Mouse (Mus musculus) limb, embryonic 11.5 days (tissue): ENCODE data around the gene Dad1. TPM values are rescaled to one million over a fixed set of nuclear protein-coding genes. Genes with fewer than 3 reads are reported as not detected.

Experiments used
- ATAC-seq: fragments of 200-750 bp; cut with Nextera tagmentation; 2 replicates; pipeline ENCODE4 v1.8.0; 2017; ENCODE audit warnings: low read depth; ENCODE audit not compliant: insufficient number of reproducible peaks, low FRiP score, low TSS enrichment
- DNase-seq: peaks from one replicate; pipeline ENCODE4 v3.0.0-alpha.2; 2015; ENCODE audit warnings: low spot score
- H3K27ac ChIP-seq: fragments of 300-500 bp; sonication (generic); replicated peaks from 2 replicates; pipeline ENCODE4 v1.5.1; 2014; ENCODE audit warnings: low read depth, mild to moderate bottlenecking, low read length
- H3K27me3 ChIP-seq: fragments of 300-500 bp; sonication (generic); 2 replicates; pipeline ENCODE4 v1.6.1; 2014; ENCODE audit warnings: mild to moderate bottlenecking, low read length, mixed read lengths; ENCODE audit not compliant: control insufficient read depth, insufficient read depth
- H3K36me3 ChIP-seq: fragments of 300-500 bp; sonication (generic); 2 replicates; pipeline ENCODE4 v1.6.1; 2014; ENCODE audit warnings: mild to moderate bottlenecking, low read length, moderate library complexity, mixed read lengths; ENCODE audit not compliant: control insufficient read depth, insufficient read depth
- H3K4me1 ChIP-seq: fragments of 300-500 bp; sonication (generic); 2 replicates; pipeline ENCODE4 v1.6.1; 2014; ENCODE audit warnings: low read length, mixed read lengths; ENCODE audit not compliant: control insufficient read depth, insufficient read depth
- H3K4me2 ChIP-seq: fragments of 300-500 bp; sonication (generic); 2 replicates; pipeline ENCODE4 v1.6.1; 2014; ENCODE audit warnings: low read depth, mild to moderate bottlenecking, moderate library complexity; ENCODE audit not compliant: severe bottlenecking
- H3K4me3 ChIP-seq: fragments of 300-500 bp; sonication (generic); 2 replicates; pipeline ENCODE4 v1.5.1; 2014; ENCODE audit warnings: low read depth, low read length
- H3K9ac ChIP-seq: fragments of 300-500 bp; sonication (generic); 2 replicates; pipeline ENCODE4 v1.6.1; 2014; ENCODE audit warnings: mild to moderate bottlenecking, low read length
- H3K9me3 ChIP-seq: fragments of 300-500 bp; sonication (generic); 2 replicates; pipeline ENCODE4 v1.6.1; 2016; ENCODE audit warnings: low read length; ENCODE audit not compliant: control insufficient read depth
- WGBS: fragments of 180-500 bp; shearing (Covaris S2); extraction: QIAGEN DNeasy Blood & Tissue Kit; methylation state at CpG from one replicate; pipeline ENCODE4 v1.1.7; 2014; 5-methylcytosine and 5-hydroxymethylcytosine counted together
- polyA plus RNA-seq: library from polyadenylated mRNA; unstranded; fragments of >200 nt; fragmentation: Nextera tagmentation; extraction: Ambion mirVana; gene quantifications from 2 replicates; pipeline ENCODE4 v1.2.1, GENCODE M21; 2014

Dad1 gene
- polyA plus RNA-seq, 1 experiment from 2014 or later, result 250 TPM

- H3K36me3 ChIP-seq, result no peaks in the 10 kb centered on the region
- H3K9ac ChIP-seq, result no peak overlapping the region
- H3K9me3 ChIP-seq, result no peaks in the 10 kb centered on the region
- no peaks in the 10 kb centered on the region for H3K27me3 ChIP-seq
- DNase-seq (no peak), ATAC-seq (no peak)
- H3K4me1 ChIP-seq, result no peaks in the 10 kb centered on the region
- H3K4me3 ChIP-seq, result no peak overlapping the region
- WGBS, result 66% methylated on average over 3 of the region's 3 CpGs
- H3K27ac ChIP-seq, result no peak overlapping the region
- no peak overlapping the region for H3K4me2 ChIP-seq
Observed at GRCm38 (mm10) chr14:54192462-54192847, 61.4 kb downstream of the Dad1 start.

- no peaks in the 10 kb centered on the region for H3K27me3 ChIP-seq
- H3K4me1 ChIP-seq, result no peaks in the 10 kb centered on the region
- no peak overlapping the region for H3K4me2 ChIP-seq
- no peaks in the 10 kb centered on the region for H3K36me3 ChIP-seq
- H3K4me3 ChIP-seq, result no peak overlapping the region
- H3K27ac ChIP-seq, result no peak overlapping the region
- WGBS, result 72% methylated on average over 18 of the region's 18 CpGs
- no peak overlapping the region for H3K9ac ChIP-seq
- H3K9me3 ChIP-seq, result no peaks in the 10 kb centered on the region
- no peak for ATAC-seq
- no peak for DNase-seq
Observed at GRCm38 (mm10) chr14:54191594-54192461, 62.1 kb downstream of the Dad1 start.

- whole genome bisulfite sequencing, result 59% methylated on average over 4 of the region's 4 CpGs
- no peak overlapping the region for H3K9ac ChIP-seq
- no peak for DNase-seq
- no peaks in the 10 kb centered on the region for H3K4me1 ChIP-seq
- H3K9me3 ChIP-seq, result no peaks in the 10 kb centered on the region
- H3K27ac ChIP-seq, result no peak overlapping the region
- no peak for ATAC-seq
- no peaks in the 10 kb centered on the region for H3K27me3 ChIP-seq
- no peaks in the 10 kb centered on the region for H3K36me3 ChIP-seq
- no peak overlapping the region for H3K4me3 ChIP-seq
- H3K4me2 ChIP-seq, result no peak overlapping the region
Observed at GRCm38 (mm10) chr14:54191026-54191390, 62.9 kb downstream of the Dad1 start.

- H3K27me3 ChIP-seq, result no peaks in the 10 kb centered on the region
- no peaks in the 10 kb centered on the region for H3K4me1 ChIP-seq
- no peak overlapping the region for H3K27ac ChIP-seq
- H3K9me3 ChIP-seq, result no peaks in the 10 kb centered on the region
- H3K4me2 ChIP-seq, result no peak overlapping the region
- DNase-seq (no peak), ATAC-seq (no peak)
- no peak overlapping the region for H3K9ac ChIP-seq
- no peak overlapping the region for H3K4me3 ChIP-seq
- WGBS, result 63% methylated on average over 7 of the region's 7 CpGs
- no peaks in the 10 kb centered on the region for H3K36me3 ChIP-seq
Observed at GRCm38 (mm10) chr14:54190305-54191025, 63.4 kb downstream of the Dad1 start.

GRCm38 (mm10) chr14:54189255-54189654 lies 64.6 kb downstream of the Dad1 start:
- WGBS, result 75% methylated on average over 3 of the region's 3 CpGs
- H3K9ac ChIP-seq, result no peak overlapping the region
- H3K36me3 ChIP-seq, result no peaks in the 10 kb centered on the region
- H3K4me1 ChIP-seq, result no peaks in the 10 kb centered on the region
- no peak overlapping the region for H3K27ac ChIP-seq
- no peaks in the 10 kb centered on the region for H3K9me3 ChIP-seq
- H3K27me3 ChIP-seq, result no peaks in the 10 kb centered on the region
- ATAC-seq (no peak), DNase-seq (no peak)
- H3K4me3 ChIP-seq, result no peak overlapping the region
- no peak overlapping the region for H3K4me2 ChIP-seq

- H3K27ac ChIP-seq, result no peak overlapping the region
- no peaks in the 10 kb centered on the region for H3K36me3 ChIP-seq
- 75% methylated on average over 6 of the region's 6 CpGs for WGBS
- H3K27me3 ChIP-seq, result no peaks in the 10 kb centered on the region
- H3K4me2 ChIP-seq, result no peak overlapping the region
- no peak overlapping the region for H3K9ac ChIP-seq
- H3K4me1 ChIP-seq, result no peaks in the 10 kb centered on the region
- H3K9me3 ChIP-seq, result no peaks in the 10 kb centered on the region
- ATAC-seq (no peak), DNase-seq (no peak)
- H3K4me3 ChIP-seq, result no peak overlapping the region
Observed at GRCm38 (mm10) chr14:54187211-54187610, 66.7 kb downstream of the Dad1 start.

Other genes with a start within 250 kb of the Dad1 start
- gene Abhd4, start 84 bp upstream of the Dad1 start, polyA plus RNA-seq, result 38.9 and 40.9 TPM in 2 replicates
- gene Olfr49, start 30.8 kb upstream of the Dad1 start, polyA plus RNA-seq, result not detected in 2 replicates
- gene Oxa1l, start 106.7 kb upstream of the Dad1 start, polyA plus RNA-seq, result 52.0 and 58.1 TPM in 2 replicates
- gene Slc7a7, start 163.7 kb upstream of the Dad1 start, polyA plus RNA-seq, result 3.1 and 3.6 TPM in 2 replicates
- 228 and 236 TPM in 2 replicates for gene Mrpl52, start 172.8 kb upstream of the Dad1 start, polyA plus RNA-seq
- 97.8 and 101 TPM in 2 replicates for gene Mmp14, start 177.5 kb upstream of the Dad1 start, polyA plus RNA-seq
- 18.9 and 19.6 TPM in 2 replicates for gene Lrp10, start 210.0 kb upstream of the Dad1 start, polyA plus RNA-seq
- gene Rem2, start 222.0 kb upstream of the Dad1 start, polyA plus RNA-seq, result 4.7 and 5.3 TPM in 2 replicates